Mouse (Mus musculus) spleen, adult 2 months (tissue): Measurements from ENCODE around the gene Lrrk1. TPM values are rescaled to one million over a fixed set of nuclear protein-coding genes. Genes with fewer than 3 reads are reported as not detected.
"Not testable (repeated sequence)": the region's sequence is repeated elsewhere in the genome, so short reads cannot be mapped to it uniquely, and the experiment has no call there.

Source experiments
- DNase-seq, 2 experiments: peaks; one replicate each; pipeline versions ENCODE4 v3.0.0 to v3.0.0-alpha.2; 2012 to 2021; ENCODE audit warnings: low spot score in 2 of 2, low read depth in 1 of 2
- H3K27ac ChIP-seq: fragments of 200-500 bp; 2 replicates; pipeline ENCODE4 v1.5.1; 2012; ENCODE audit warnings: low read length, inconsistent platforms; ENCODE audit not compliant: insufficient read depth
- H3K27me3 ChIP-seq: fragments of 200-500 bp; 2 replicates; pipeline ENCODE4 v1.6.1; 2012; ENCODE audit warnings: mild to moderate bottlenecking, moderate library complexity, low read length, inconsistent platforms; ENCODE audit not compliant: control insufficient read depth, insufficient read depth
- H3K36me3 ChIP-seq: fragments of 200-500 bp; 2 replicates; pipeline ENCODE4 v1.6.1; 2012; ENCODE audit warnings: mild to moderate bottlenecking, low read length, inconsistent platforms; ENCODE audit not compliant: control insufficient read depth, insufficient read depth
- H3K4me1 ChIP-seq: fragments of 200-500 bp; 2 replicates; pipeline ENCODE4 v1.6.1; 2011; ENCODE audit warnings: inconsistent platforms; ENCODE audit not compliant: control insufficient read depth, insufficient read depth, insufficient read length
- H3K4me3 ChIP-seq: fragments of 200-500 bp; 2 replicates; pipeline ENCODE4 v1.5.1; 2011; ENCODE audit warnings: mild to moderate bottlenecking, inconsistent platforms; ENCODE audit not compliant: insufficient read depth, insufficient read length; ENCODE audit errors: extremely low read depth
- CTCF ChIP-seq: fragments of 200-500 bp; IDR thresholded peaks from 2 replicates; pipeline ENCODE4 v1.5.1; 2011; ENCODE audit warnings: mild to moderate bottlenecking, inconsistent platforms; ENCODE audit not compliant: insufficient read depth, insufficient read length, insufficient replicate concordance; ENCODE audit errors: extremely low read depth
- POLR2A ChIP-seq: fragments of 200-500 bp; IDR thresholded peaks from 2 replicates; pipeline ENCODE4 v1.6.1; 2011; ENCODE audit warnings: low read depth, low read length, inconsistent platforms
- WGBS: fragments of 180-500 bp; shearing (Covaris S2); methylation state at CpG from one replicate; pipeline ENCODE4 v1.1.7; 2018; 5-methylcytosine and 5-hydroxymethylcytosine counted together
- polyA plus RNA-seq: library from polyadenylated mRNA; depleted of rRNA; stranded (reverse); fragments of >200 nt; gene quantifications from 2 replicates; pipeline ENCODE4 v1.2.3, GENCODE M21; 2012

The Lrrk1 gene
- polyA plus RNA-seq, 1 experiment, result 45.8 TPM

GRCm38 (mm10) chr7:66198416-66198815 lies 189.7 kb downstream of the Lrrk1 start:
- peaks cover 66% of the 10 kb centered on the region for H3K4me1 ChIP-seq
- no peak for DNase-seq
- H3K36me3 ChIP-seq, result no peaks in the 10 kb centered on the region
- no peak overlapping the region for H3K4me3 ChIP-seq
- H3K27me3 ChIP-seq, result no peaks in the 10 kb centered on the region
- TF ChIP-seq CTCF (no peak), POLR2A (no peak)
- 36% methylated on average over 10 of the region's 10 CpGs for WGBS
- peak overlapping the region; percentile 73 for H3K27ac ChIP-seq

GRCm38 (mm10) chr7:66196609-66197445 lies 191.3 kb downstream of the Lrrk1 start:
- 15% methylated on average over 11 of the region's 11 CpGs for WGBS
- peak in 1 of 2 experiments; percentile 50 for DNase-seq
- no peaks in the 10 kb centered on the region for H3K36me3 ChIP-seq
- peak overlapping the region; percentile 75 for H3K27ac ChIP-seq
- peaks cover 70% of the 10 kb centered on the region for H3K4me1 ChIP-seq
- no peak for TF ChIP-seq POLR2A
- no peak for TF ChIP-seq CTCF
- no peak overlapping the region for H3K4me3 ChIP-seq
- H3K27me3 ChIP-seq, result no peaks in the 10 kb centered on the region

GRCm38 (mm10) chr7:66195881-66196280 lies 192.3 kb downstream of the Lrrk1 start:
- H3K27ac ChIP-seq, result peak overlapping the region; percentile 25
- H3K4me1 ChIP-seq, result peaks cover 61% of the 10 kb centered on the region
- no peak overlapping the region for H3K4me3 ChIP-seq
- TF ChIP-seq POLR2A (no peak), CTCF (no peak)
- DNase-seq, result no peak
- no peaks in the 10 kb centered on the region for H3K27me3 ChIP-seq
- 84% methylated on average over 1 of the region's 1 CpGs for WGBS
- no peaks in the 10 kb centered on the region for H3K36me3 ChIP-seq

- no peak for TF ChIP-seq POLR2A
- no peak for TF ChIP-seq CTCF
- no peaks in the 10 kb centered on the region for H3K36me3 ChIP-seq
- H3K4me3 ChIP-seq, result 0 out of 2 replicates have a peak overlapping the region, but pooled peaks have one; percentile 19
- WGBS, result 19% methylated on average over 3 of the region's 3 CpGs
- DNase-seq, result peak; percentile 71 to 80
- H3K27ac ChIP-seq, result peak overlapping the region; percentile 66
- peaks cover 49% of the 10 kb centered on the region for H3K4me1 ChIP-seq
- H3K27me3 ChIP-seq, result no peaks in the 10 kb centered on the region
These were observed 193.6 kb downstream of the Lrrk1 start for GRCm38 (mm10) chr7:66194511-66194910.

- not testable (repeated sequence) for H3K27ac ChIP-seq, DNase-seq, H3K36me3 ChIP-seq, H3K4me3 ChIP-seq, H3K27me3 ChIP-seq
- TF ChIP-seq CTCF, result peak; percentile 22; the same call in 1 of the 2 replicates
- WGBS, result 85% methylated on average over 10 of the region's 10 CpGs
- H3K4me1 ChIP-seq, result peaks cover 26% of the 10 kb centered on the region; the same call in 1 of the 2 replicates
These were observed 197.8 kb downstream of the Lrrk1 start for GRCm38 (mm10) chr7:66190385-66190784.

GRCm38 (mm10) chr7:66187581-66188231 lies 200.4 kb downstream of the Lrrk1 start:
- Histone ChIP-seq H3K4me1 (peaks cover 9% of the 10 kb centered on the region; the same call in 1 of the 2 replicates), H3K36me3 (no peaks in the 10 kb centered on the region), H3K4me3 (no peak overlapping the region), H3K27me3 (no peaks in the 10 kb centered on the region), H3K27ac (no peak overlapping the region)
- 85% methylated on average over 4 of the region's 4 CpGs for WGBS
- no peak for TF ChIP-seq POLR2A
- DNase-seq, result no peak
